Comparison of ENCODE assay signal across 23 mouse cellular contexts in the genomic region with DNA sequence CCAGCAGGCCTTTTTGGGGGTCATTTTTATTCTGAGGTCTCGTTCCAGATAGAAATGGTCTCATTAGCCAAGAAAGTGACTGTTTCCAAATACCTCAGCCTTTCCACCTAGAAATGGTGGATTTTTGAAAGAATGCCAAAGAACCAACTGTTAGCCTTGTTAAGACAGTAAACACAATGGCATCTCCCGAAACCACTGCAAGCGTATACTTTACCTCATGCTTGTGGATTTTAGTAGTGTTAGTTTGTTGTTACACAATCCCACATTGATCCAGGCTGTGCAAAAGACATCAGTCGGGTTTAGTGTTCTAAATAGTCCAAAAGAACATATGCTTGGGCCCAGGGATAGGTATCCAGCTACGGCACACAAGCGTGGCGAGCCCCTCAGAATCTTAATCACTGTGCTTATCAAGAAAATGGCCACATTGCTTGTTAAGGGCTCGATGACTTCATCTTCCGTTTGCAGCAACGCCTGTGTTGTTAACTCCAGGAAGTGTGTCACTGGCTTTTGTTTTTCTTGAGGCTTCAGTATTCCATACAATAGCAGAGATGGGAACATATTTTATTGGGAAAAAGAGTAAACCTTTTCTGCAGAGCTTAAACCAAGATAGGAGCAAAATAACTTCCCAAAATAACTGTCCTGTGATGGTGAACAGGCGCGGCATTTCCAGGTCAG. TPM values are rescaled to one million over a fixed set of nuclear protein-coding genes. Genes with fewer than 3 reads are reported as not detected.
A peak's percentile ranks its signal among the peaks of the same experiment; 100 is the strongest.
DNase-seq lines count a peak whose midpoint lies in the region; ATAC-seq and TF ChIP-seq lines count a peak whose summit lies in the region.
"Had no signal": no experiment of that assay in that cellular context is flagged by ENCODE, and none has a peak within 500 bp of the region (broad histone marks: within the 10 kb centered on the region; RNA-seq: fewer than 3 reads in every experiment).

No protein-coding gene starts in this region.

- no peak overlapping the region for H3K4me3 ChIP-seq in heart, embryonic 15.5 days
- H3K4me3 ChIP-seq in lung, embryonic 14.5 days (ENCODE audit: low read depth, low read length) = no peak overlapping the region
- H3K4me3 ChIP-seq: embryonic facial prominence, embryonic 10.5 days; forebrain, embryonic 10.5 days; gastrocnemius, adult 2 months; heart, embryonic 12.5 days; kidney, embryonic 15.5 days; limb, embryonic 13.5 days; midbrain, embryonic 12.5 days had no signal

- H3K27ac ChIP-seq in heart, embryonic 15.5 days = peak overlapping the region; percentile 31; the same call in 1 of the 2 replicates
- H3K27ac ChIP-seq in lung, embryonic 14.5 days (ENCODE audit: low read depth) = no peak overlapping the region
- H3K27ac ChIP-seq: embryonic facial prominence, embryonic 10.5 days; forebrain, embryonic 10.5 days; gastrocnemius, adult 2 months; hindbrain, postnatal 0 days; kidney, embryonic 15.5 days; limb, embryonic 13.5 days; midbrain, embryonic 12.5 days had no signal

- no peak overlapping the region for H3K4me2 ChIP-seq in heart, embryonic 15.5 days
- no peak overlapping the region for H3K4me2 ChIP-seq in lung, embryonic 14.5 days
- H3K4me2 ChIP-seq: heart, embryonic 12.5 days; kidney, embryonic 15.5 days; limb, embryonic 13.5 days; midbrain, embryonic 12.5 days had no signal

- no peaks in the 10 kb centered on the region for H3K9me3 ChIP-seq in heart, embryonic 15.5 days (replicated peaks)
- no peaks in the 10 kb centered on the region for H3K9me3 ChIP-seq in lung, embryonic 14.5 days (ENCODE audit: low read depth, low read length)
- H3K9me3 ChIP-seq: embryonic facial prominence, embryonic 10.5 days; forebrain, embryonic 10.5 days; heart, embryonic 12.5 days; kidney, embryonic 15.5 days; limb, embryonic 13.5 days; midbrain, embryonic 12.5 days had no signal

- peaks cover 14% of the 10 kb centered on the region for H3K4me1 ChIP-seq in heart, embryonic 15.5 days (replicated peaks)
- peaks cover 8% of the 10 kb centered on the region; the same call in 1 of the 2 replicates for H3K4me1 ChIP-seq in lung, embryonic 14.5 days (ENCODE audit: insufficient read depth)
- H3K4me1 ChIP-seq: midbrain, embryonic 12.5 days had no signal

- no peak for DNase-seq in heart, adult 8-10 months (ENCODE audit: low spot score)
- peak; percentile 37 for DNase-seq in lung, embryonic 14.5 days
- no peak for DNase-seq in lung, postnatal 10 days
- DNase-seq in 3T3-L1 (ENCODE audit: low read depth, low spot score) (peak; percentile 75), NIH3T3 (ENCODE audit: low read depth) (peak; percentile 76)
- DNase-seq in cerebellum, postnatal 25 days = no peak
- DNase-seq in embryo, embryonic 10.5 days (ENCODE audit: low spot score) = no peak
- DNase-seq: adrenal gland, postnatal 25 days; cerebellum, adult 9-10 months; gastrocnemius, adult 2 months; kidney, postnatal 36 days; layer of hippocampus, postnatal 36 days; thymus, adult 18-20 months; thymus, postnatal 36 days had no signal

- no peaks in the 10 kb centered on the region for H3K36me3 ChIP-seq in heart, embryonic 15.5 days
- H3K36me3 ChIP-seq in lung, embryonic 14.5 days (ENCODE audit: insufficient read depth) = no peaks in the 10 kb centered on the region
- H3K36me3 ChIP-seq: embryonic facial prominence, embryonic 10.5 days; forebrain, embryonic 10.5 days; heart, embryonic 12.5 days; kidney, embryonic 15.5 days; limb, embryonic 13.5 days; midbrain, embryonic 12.5 days had no signal

- no peak for ATAC-seq in heart, embryonic 15.5 days (replicated peaks; ENCODE audit: insufficient number of reproducible peaks, insufficient read depth, low FRiP score, low read depth)
- ATAC-seq in lung, embryonic 14.5 days (ENCODE audit: insufficient read depth) = no peak
- ATAC-seq: hindbrain, postnatal 0 days had no signal

- no peak overlapping the region for H3K9ac ChIP-seq in heart, embryonic 15.5 days
- H3K9ac ChIP-seq in lung, embryonic 14.5 days = no peak overlapping the region
- H3K9ac ChIP-seq: heart, embryonic 12.5 days; kidney, embryonic 15.5 days; limb, embryonic 13.5 days; midbrain, embryonic 12.5 days had no signal

- no peak for TF ChIP-seq CTCF in lung, embryonic 14.5 days (IDR thresholded peaks at IDR 0.05; ENCODE audit: low read depth)

- no peaks in the 10 kb centered on the region for H3K27me3 ChIP-seq in heart, embryonic 15.5 days
- no peaks in the 10 kb centered on the region for H3K27me3 ChIP-seq in lung, embryonic 14.5 days (ENCODE audit: insufficient read depth, low read length)
- H3K27me3 ChIP-seq: heart, embryonic 12.5 days; limb, embryonic 13.5 days; midbrain, embryonic 12.5 days had no signal

- WGBS in heart, embryonic 15.5 days = 47% methylated on average over 12 of the region's 12 CpGs
- WGBS in lung, embryonic 14.5 days = 68% methylated on average over 12 of the region's 12 CpGs

RNA-seq across cellular contexts. Expression of a gene that starts 33.2 kb away (rescaled TPM):
- polyA plus RNA-seq in heart, embryonic 15.5 days (2015; fragmentation: Nextera tagmentation; extraction: Ambion mirVana) = 4.0 and 4.7 TPM in 2 replicates
- 10 to 100 TPM; 19.4 to 26.8 (median 22.2) TPM for total RNA-seq in heart, adult 8-10 months (2022)
- polyA plus RNA-seq in lung, embryonic 14.5 days (2014; fragmentation: Nextera tagmentation; extraction: Ambion mirVana) = 1.2 and 1.6 TPM in 2 replicates
- total RNA-seq: common myeloid progenitor, adult 5-6 weeks had no signal

Comparison
In these comparisons a context has a peak if more than half of its experiments do, and no peak if none do; other contexts are left out.
1. DNase-seq: peak in lung, embryonic 14.5 days (single experiment), 3T3-L1 (single experiment) and NIH3T3 (single experiment); none in heart, adult 8-10 months (single experiment), lung, postnatal 10 days (single experiment), cerebellum, postnatal 25 days (0 of 2) and embryo, embryonic 10.5 days (single experiment).